Mouse (Mus musculus) thymus, postnatal 4 days (tissue): ENCODE measurements around the gene Stk36.
A peak's percentile ranks its signal among the peaks of the same experiment; 100 is the strongest.

Source experiments
- DNase-seq: peaks from one replicate; pipeline ENCODE4 v3.0.0; 2021

Stk36 gene

GRCm38 (mm10) chr1:74601267-74601962, at the start of gene Stk36, which contains the start of gene Rnf25:
Gene Stk36, plus strand, starts transcription at chr1:74601445.
Gene Rnf25, minus strand, starts transcription at chr1:74601397.
- peak; percentile 84 for DNase-seq

GRCm38 (mm10) chr1:74559061-74559460, 42.2 kb upstream of the Stk36 start:
- no peak for DNase-seq

DNA sequence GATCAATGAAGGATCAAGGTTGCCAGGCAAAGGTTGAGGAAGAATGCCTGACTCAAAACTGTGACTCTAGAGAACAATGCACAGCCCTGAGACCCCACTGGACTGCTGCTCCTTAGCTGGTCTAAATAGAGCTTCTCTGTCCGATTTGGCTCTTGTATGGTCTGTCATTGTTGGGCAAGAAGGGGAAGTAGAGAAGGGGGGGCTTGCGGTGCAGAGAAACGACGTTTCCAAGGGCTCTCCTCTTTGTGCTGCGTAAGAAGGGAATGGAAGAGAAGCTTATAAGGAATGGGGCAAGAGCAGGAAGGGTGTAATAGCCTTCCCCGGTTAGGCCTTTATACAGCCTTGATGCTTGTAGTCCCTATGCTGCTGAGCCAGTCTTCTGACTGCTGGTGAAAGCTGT, 35.4 kb upstream of the Stk36 start:
- no peak for DNase-seq

- DNase-seq = no peak
Observed at GRCm38 (mm10) chr1:74569739-74570719, 31.2 kb upstream of the Stk36 start.

DNA sequence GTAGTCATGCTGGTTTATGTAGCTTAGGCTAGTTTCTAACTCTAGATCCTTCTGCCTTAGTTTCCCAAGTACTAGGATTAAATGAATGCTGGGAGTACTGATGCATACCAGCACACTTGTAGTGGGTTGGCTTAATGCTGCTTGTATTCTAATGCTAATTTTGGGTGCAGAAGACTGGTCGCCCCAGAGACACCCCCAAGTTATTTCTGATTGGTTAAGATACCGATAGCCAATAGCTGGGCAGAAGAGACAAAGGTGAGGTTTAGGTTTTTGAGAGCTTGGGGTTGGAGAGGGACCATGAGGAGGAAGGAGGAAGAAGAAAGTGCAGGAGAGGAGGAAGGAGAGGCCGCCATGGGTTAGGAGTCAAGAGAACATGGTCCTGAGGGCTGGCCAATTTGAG, 18.6 kb upstream of the Stk36 start:
- DNase-seq = no peak

GRCm38 (mm10) chr1:74584616-74585398, 16.4 kb upstream of the Stk36 start:
- DNase-seq = no peak

DNA sequence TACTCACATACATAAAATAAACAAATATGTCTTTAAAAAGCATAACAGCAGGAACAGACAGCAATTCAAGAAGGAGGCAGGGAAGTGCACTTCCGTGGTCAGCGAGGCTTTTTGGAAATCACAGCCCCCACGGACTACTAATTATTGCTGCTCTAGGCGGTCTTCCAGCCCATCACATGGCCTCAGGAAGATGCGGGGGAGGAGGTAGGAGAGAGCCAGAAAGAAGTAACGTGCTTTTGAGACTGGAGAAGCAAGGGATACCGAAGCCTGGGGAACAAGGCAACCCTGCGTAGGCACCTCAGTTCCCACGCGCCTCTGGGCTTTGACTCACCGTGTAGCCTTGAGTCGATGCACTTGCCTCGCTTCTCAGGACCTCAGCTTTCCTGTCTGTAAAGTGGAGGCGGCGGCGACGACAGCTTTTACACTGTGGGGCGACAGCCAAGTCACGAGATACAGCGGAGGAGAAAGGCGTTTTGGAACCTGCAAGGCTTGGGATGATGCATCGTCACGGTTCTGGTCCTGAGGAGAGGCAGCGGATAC, 13.9 kb upstream of the Stk36 start:
- DNase-seq = no peak

GRCm38 (mm10) chr1:74587773-74588445, 13.3 kb upstream of the Stk36 start, which contains the start of the genes Zfp142 and Bcs1l:
Gene Zfp142, minus strand, starts transcription at chr1:74588246.
Gene Bcs1l, plus strand, starts transcription at chr1:74588289.
- DNase-seq = peak; percentile 98

DNA sequence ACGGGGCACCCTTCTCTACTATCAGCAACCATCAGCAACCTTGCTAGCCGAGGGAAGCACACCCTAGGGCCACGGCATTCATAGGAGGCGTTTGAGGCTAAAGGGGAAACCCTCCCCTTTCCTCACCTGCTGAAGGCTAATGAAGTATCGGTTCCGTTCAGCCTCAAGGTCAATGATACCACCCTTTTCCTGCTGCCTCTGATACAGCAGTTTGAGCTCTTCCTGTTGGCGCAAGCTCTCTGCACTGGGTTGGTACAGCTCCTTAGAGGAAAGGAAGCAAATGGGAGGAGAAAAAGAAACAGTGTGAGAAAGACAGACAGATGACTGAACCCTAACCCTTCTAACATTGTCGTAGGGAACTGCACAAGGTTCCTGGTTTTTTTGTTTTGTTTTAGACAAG, 6.8 kb upstream of the Stk36 start:
- no peak for DNase-seq

DNA sequence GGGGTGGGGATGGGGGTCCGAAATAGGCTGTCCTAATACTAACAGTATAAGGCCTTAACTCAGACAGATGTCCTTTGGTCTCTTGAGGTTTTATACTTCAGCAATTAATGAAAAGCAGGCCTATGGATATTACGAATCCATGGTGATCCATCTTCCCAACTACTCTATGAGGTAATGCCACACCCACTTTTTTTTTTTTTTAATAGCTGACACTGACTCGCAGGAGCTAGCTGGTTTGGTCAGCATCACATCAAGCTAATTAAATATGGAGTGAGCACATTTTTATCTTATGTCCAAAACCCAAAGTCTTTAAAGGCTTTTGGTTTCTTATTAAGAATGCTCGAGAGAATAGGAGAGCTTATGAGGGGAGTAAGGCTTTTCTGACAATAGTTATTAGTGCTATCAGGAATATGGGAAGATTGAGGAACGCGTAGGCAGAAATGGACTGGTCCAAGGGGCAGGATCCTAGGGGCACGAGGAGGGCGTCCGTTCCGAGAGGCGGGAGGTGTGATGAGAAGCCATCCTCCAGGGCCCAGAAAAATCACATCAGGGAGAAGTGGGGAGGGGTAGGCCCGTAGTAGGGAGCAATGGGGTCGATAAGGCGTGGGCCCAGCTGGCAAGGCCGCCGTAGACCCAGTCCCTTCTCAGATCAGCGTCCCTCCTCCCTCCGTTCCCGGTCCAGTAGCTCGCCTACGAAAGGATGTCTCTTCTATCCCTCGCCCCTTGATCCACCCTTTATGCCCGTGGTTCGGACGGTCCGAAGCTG, 561 bp upstream of the Stk36 start:
- no peak for DNase-seq

GRCm38 (mm10) chr1:74624183-74624582, 22.9 kb downstream of the Stk36 start:
- DNase-seq = no peak

- no peak for DNase-seq
Observed at GRCm38 (mm10) chr1:74626076-74626475, 24.8 kb downstream of the Stk36 start.

DNA sequence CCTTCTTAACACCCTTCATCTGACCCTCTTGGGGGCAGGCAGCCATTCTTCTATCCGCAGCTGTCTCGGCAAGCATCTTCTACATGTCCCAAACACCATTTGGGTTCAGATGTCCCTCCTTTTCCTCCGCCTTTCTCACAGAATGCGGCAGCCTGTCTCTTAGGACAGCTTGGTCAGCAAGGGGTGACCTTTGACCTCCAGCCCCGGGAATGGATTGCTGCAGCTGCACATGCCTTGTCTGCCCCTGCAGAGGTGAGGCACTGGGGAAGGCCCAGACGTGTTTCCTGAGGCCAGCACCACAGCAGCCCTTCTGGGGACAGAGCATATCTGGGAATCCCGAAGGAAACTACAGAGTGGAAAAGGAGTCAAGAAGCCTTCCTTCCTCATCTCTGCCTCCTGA, 26.8 kb downstream of the Stk36 start:
- no peak for DNase-seq

GRCm38 (mm10) chr1:74632734-74633133, 31.5 kb downstream of the Stk36 start:
- DNase-seq = no peak

DNA sequence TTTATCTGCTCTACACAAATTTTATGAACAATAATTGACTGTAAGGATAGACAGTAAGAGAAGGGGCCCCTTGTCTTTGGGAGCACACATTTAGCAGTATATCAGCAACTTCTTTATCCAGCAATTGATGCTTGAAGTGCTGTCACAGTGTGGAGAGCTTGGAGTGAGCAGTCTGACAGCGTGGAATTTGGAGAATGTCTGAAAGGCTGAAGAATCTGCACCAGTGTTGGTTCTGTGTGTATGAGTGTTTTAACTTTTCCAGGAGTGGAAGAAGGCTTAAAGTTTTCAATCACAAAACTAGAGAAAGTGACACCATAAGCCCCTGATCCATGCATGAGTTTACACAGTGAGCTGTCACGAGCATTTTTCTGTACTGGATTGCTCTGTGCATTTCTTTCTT, 42.3 kb downstream of the Stk36 start:
- DNase-seq = no peak

GRCm38 (mm10) chr1:74643926-74644325, 42.7 kb downstream of the Stk36 start:
- peak; percentile 21 for DNase-seq

- DNase-seq = peak; percentile 94
Observed at GRCm38 (mm10) chr1:74661448-74662195, 60.4 kb downstream of the Stk36 start, which contains the start of gene Ttll4. Gene Ttll4, plus strand, starts transcription at chr1:74661745.

GRCm38 (mm10) chr1:74662253-74662865, 61.1 kb downstream of the Stk36 start:
- no peak for DNase-seq

GRCm38 (mm10) chr1:74665153-74665552, 63.9 kb downstream of the Stk36 start:
- DNase-seq = no peak

DNA sequence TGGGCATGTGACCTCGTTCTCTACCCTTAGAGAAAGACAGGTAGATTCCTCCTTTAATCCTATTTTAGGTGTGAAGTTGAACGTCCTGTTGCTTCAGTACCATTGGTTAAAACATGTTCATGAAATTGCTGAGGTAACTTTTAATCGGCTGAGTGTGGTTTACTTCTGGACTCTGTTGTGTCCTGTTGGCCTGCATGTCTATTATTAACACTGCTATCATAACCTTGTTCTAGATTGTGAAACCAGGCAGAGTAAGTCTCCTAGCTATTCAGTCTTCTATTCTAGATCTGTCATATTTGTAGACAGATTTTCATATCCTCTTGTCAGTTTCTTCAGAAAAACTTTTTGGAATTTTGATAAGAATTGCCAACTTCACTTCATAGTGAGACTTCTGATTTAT, 67.1 kb downstream of the Stk36 start:
- no peak for DNase-seq
